15 mouse cellular contexts compared by ENCODE assay signal in the genomic region with DNA sequence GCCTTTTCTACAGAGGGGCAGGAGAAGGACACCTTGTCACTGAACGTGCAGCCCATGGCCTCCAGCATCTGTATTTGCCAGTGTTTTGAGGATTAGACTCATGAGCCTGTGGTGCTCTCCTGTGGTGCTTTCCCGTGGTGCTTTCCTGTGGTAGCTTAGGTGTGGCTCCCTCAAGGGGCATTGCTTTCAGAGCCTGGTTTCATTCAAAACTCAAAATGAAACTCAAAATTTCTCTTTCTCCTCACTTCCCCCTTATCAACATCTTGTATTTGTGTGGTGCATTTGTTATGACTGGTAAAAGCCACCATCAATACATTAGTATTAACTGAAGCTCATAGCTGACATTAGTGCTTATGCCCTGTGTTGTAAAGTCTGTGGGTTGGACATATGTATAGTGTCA.
"Had no signal": no experiment of that assay in that cellular context is flagged by ENCODE, and none has a peak within 500 bp of the region (broad histone marks: within the 10 kb centered on the region; RNA-seq: fewer than 3 reads in every experiment).

No protein-coding gene starts in this region.

- H3K27me3 ChIP-seq: limb, embryonic 13.5 days; liver, embryonic 12.5 days; liver, embryonic 15.5 days; lung, embryonic 15.5 days; midbrain, embryonic 12.5 days; midbrain, embryonic 15.5 days; neural tube, embryonic 13.5 days had no signal

- H3K9me3 ChIP-seq: limb, embryonic 10.5 days; limb, embryonic 13.5 days; liver, embryonic 12.5 days; liver, embryonic 15.5 days; lung, embryonic 15.5 days; midbrain, embryonic 12.5 days; midbrain, embryonic 15.5 days; neural tube, embryonic 13.5 days had no signal

- H3K27ac ChIP-seq: kidney, postnatal 0 days; limb, embryonic 10.5 days; limb, embryonic 13.5 days; liver, embryonic 12.5 days; liver, embryonic 15.5 days; lung, embryonic 15.5 days; midbrain, embryonic 12.5 days; midbrain, embryonic 15.5 days; neural tube, embryonic 13.5 days had no signal

- DNase-seq: liver; retina, postnatal 1 day; thymus, adult 18-20 months; thymus, postnatal 36 days had no signal

- H3K36me3 ChIP-seq: liver, embryonic 12.5 days; liver, embryonic 15.5 days; lung, embryonic 15.5 days; midbrain, embryonic 12.5 days; midbrain, embryonic 15.5 days; neural tube, embryonic 13.5 days had no signal

- H3K9ac ChIP-seq: limb, embryonic 13.5 days; liver, embryonic 12.5 days; liver, embryonic 15.5 days; lung, embryonic 15.5 days; midbrain, embryonic 12.5 days; midbrain, embryonic 15.5 days; neural tube, embryonic 13.5 days had no signal

- H3K4me3 ChIP-seq: layer of hippocampus, adult 2 months; limb, embryonic 10.5 days; limb, embryonic 13.5 days; liver, embryonic 12.5 days; liver, embryonic 15.5 days; lung, embryonic 15.5 days; midbrain, embryonic 12.5 days; midbrain, embryonic 15.5 days; myocyte; neural tube, embryonic 13.5 days had no signal

- H3K4me1 ChIP-seq: midbrain, embryonic 12.5 days had no signal

- H3K4me2 ChIP-seq: limb, embryonic 13.5 days; liver, embryonic 12.5 days; liver, embryonic 15.5 days; lung, embryonic 15.5 days; midbrain, embryonic 12.5 days; midbrain, embryonic 15.5 days; neural tube, embryonic 13.5 days had no signal

- ATAC-seq: liver, embryonic 12.5 days; midbrain, embryonic 15.5 days had no signal
